Mouse (Mus musculus) splenic B cell, adult 2 months (primary cell): ENCODE measurements around the gene Osbpl3.
A peak's percentile ranks its signal among the peaks of the same experiment; 100 is the strongest.
"Not testable (repeated sequence)": the region's sequence is repeated elsewhere in the genome, so short reads cannot be mapped to it uniquely, and the experiment has no call there.

ENCODE experiments used
- DNase-seq: peaks from one replicate; pipeline ENCODE4 v3.0.0-alpha.2; 2011; ENCODE audit warnings: low read depth, low spot score
- H3K27me3 ChIP-seq: 2 replicates; pipeline ENCODE4 v1.6.1; 2012; ENCODE audit warnings: mild to moderate bottlenecking, low read length, moderate library complexity, mixed read lengths; ENCODE audit not compliant: control insufficient read depth, poor library complexity, insufficient read depth, severe bottlenecking
- H3K36me3 ChIP-seq: 2 replicates; pipeline ENCODE4 v1.6.1; 2012; ENCODE audit warnings: mild to moderate bottlenecking, low read length, moderate library complexity, mixed read lengths; ENCODE audit not compliant: control insufficient read depth, poor library complexity, insufficient read depth, severe bottlenecking

Gene Osbpl3

DNA sequence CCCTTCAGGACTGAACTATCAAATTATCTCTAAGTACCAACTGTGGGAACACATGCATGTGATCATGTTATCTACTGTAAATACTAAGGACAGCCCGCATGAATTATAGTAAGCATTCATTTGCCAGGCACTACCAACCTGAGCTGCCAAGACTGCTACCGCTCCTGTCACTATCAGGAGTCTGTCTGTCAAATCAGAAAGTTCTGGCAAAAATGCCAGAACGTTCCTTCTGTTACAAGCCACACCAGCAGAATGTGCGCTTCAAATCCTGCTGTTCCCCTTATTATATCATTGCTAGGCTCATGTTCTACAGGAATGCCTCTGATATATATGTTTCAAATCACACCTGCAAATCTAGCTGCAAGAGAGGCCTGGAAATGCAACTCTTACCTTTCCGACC, 4.6 kb upstream of the Osbpl3 start:
- Histone ChIP-seq H3K36me3 (no peaks in the 10 kb centered on the region), H3K27me3 (no peaks in the 10 kb centered on the region)
- DNase-seq: no peak

DNA sequence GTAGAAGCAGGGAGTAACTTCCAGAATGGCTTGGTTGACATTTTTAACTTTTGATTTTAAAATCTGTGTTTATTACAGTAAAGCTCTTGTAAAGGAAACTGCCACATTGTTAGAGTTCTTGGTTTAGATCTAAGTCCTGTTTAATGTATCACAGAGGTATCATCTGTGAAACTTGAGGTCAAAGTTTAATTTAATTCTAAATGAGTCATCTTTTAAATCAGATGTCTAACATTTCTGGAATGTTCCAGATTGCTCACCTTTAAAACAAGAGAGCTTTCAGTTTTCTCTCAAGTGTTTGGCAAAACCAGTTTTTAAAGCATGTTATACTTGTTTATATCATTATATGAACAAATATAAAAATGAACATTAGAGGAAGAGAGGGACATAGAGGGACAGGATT, 4.2 kb upstream of the Osbpl3 start:
- DNase-seq: no peak
- Histone ChIP-seq H3K27me3 (no peaks in the 10 kb centered on the region), H3K36me3 (no peaks in the 10 kb centered on the region)

DNA sequence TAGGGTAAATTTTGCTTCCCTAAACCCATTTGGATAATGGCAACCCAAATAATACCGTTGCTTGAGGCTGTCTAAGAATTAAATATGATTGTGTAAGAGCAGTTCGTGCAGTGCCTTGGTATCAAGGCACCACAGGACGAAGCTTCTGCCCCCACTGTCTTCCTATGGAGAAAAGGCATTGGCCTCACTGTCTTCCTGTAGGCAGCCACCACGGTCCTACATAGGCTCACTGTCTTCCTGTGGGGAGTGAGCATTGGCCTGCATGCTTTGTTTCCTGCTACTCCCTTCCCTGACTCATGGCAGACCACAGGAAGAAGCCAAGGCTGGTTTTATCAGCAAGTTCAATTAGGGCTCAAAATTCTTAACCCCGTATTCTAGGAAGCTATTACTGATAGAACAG, 3.3 kb upstream of the Osbpl3 start:
- no peaks in the 10 kb centered on the region for H3K36me3 ChIP-seq
- DNase-seq: no peak
- no peaks in the 10 kb centered on the region for H3K27me3 ChIP-seq

DNA sequence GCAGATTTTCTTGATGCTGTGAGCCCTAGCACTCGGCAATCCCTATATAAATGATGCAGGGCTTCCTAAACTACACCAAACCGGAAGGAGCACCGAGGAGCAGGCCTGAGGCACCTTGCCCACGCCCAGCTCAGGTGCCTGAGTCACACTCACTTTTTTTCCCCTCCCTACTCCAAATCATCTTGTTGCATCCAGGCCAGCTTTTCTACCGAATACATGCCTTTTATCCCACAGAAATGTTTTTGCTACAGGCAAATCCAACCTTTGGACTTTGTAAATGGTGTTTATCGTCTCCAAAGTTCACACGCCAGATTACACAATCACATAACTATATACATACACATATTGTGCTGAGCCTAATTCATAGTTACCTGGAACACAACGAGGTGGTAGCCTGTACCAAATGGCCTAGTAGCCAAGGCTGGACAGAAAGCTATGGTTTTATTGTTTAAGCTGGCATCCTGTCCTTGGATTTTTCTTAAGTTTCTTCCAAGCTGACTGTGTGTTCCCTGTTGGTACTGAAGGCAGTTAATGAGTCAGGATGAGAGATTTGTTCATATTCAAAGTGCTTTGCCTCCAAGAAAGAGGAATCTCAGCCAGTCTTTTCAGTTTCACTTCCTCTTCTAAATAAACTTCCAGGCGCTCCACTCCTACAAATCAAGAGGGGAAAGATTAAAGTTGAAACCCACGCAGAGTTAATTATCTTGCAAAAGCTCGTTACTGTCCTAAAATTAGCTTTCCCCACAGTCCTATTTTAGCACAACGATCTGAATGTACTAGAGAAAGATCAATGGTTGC, 1.7 kb upstream of the Osbpl3 start:
- DNase-seq: no peak
- Histone ChIP-seq H3K36me3 (no peaks in the 10 kb centered on the region), H3K27me3 (no peaks in the 10 kb centered on the region)

DNA sequence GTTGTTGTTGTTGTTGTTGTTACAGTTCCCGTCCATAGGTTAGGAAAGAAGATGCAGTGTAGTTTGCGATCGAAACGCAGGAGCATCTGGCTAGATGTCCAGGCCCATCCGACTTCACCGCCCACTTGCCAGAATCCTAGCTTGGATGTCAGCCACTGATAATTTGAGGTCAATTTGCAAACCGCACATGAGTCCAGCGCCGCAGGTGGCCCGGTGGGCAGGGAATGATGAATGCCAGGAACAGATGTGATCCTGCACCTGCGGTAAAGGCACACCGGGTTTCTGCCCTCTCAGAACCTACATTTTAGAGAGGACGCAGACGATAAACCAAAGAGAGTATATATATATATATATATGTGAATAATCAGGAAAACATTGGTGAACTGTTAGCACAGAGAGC, 705 bp upstream of the Osbpl3 start:
- DNase-seq: no peak
- H3K36me3 ChIP-seq: no peaks in the 10 kb centered on the region
- H3K27me3 ChIP-seq: no peaks in the 10 kb centered on the region

DNA sequence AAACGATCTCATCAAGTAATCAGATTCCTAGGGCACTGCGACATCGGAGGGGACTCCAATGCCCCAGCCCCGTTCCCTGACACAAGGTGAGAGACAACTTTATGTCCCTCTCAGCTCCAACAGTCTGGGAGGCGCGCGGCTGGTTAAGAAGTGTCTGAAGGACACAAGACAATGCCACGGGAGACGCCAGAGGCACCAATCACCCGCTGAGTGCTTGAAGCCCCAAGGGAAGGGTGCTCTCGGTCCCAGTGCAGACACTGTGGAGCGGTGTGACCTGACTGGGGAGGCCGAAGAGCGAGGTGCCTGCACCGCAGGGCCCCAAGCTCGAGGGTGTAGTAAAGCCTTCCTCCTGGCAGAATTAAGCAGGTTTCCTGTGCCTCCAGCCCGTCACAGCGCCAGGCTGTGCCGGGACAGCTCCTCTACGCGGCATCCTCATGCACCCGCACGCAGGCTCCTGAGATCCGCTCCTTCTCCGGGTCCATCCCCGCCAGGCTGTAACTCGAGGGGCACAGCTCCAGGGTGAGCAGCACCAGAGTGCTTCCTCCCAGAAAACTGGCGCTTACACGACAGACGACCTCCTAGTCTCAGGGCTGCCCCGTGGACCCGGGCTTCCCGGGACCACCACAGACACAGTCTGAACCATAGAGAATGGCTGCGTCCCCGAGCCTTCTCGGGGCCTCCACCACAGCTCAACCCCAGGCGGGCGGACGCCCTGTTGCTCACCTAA, 736 bp downstream of the Osbpl3 start:
- Histone ChIP-seq H3K36me3 (no peaks in the 10 kb centered on the region), H3K27me3 (no peaks in the 10 kb centered on the region)
- DNase-seq: peak; percentile 8

DNA sequence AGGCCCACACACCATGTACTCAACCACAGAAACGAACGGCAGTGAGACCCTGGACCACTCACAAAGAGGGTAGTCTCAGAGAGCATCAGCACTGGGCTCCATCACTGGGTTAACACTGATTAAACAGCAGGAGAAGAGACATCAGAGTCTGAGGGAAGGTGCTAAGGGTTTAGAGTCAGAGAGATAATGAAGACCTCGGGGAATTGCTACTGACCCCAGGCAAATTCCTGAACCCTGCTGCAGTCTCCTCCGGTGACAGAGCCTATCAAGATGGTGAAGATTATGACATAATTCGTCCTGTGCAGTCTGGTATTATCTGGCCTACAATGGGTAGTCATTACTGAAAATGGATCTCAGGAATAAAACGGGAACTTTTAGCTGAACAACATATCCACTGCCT, 2.4 kb downstream of the Osbpl3 start:
- Histone ChIP-seq H3K36me3 (no peaks in the 10 kb centered on the region), H3K27me3 (no peaks in the 10 kb centered on the region)
- DNase-seq: no peak

DNA sequence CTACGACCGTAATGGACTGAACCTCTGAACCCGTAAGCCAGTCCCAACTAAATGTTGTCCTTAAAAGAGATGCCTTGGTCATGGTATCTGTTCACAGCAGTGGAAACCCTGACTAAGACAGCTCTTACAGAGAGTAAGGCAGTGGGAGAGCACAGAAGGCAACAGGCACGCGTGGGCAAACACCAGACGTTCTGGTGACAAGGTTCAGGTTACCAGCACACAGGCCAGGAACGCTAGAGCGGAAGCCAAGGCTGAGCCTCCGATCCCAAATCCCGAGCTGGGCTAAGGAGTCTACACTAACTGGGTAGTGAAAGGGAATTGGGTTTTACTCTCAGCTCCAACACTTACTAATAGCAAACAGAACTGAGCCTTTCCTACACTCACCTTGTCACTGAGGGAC, 3.8 kb downstream of the Osbpl3 start:
- H3K36me3 ChIP-seq: no peaks in the 10 kb centered on the region
- no peak for DNase-seq
- H3K27me3 ChIP-seq: no peaks in the 10 kb centered on the region

DNA sequence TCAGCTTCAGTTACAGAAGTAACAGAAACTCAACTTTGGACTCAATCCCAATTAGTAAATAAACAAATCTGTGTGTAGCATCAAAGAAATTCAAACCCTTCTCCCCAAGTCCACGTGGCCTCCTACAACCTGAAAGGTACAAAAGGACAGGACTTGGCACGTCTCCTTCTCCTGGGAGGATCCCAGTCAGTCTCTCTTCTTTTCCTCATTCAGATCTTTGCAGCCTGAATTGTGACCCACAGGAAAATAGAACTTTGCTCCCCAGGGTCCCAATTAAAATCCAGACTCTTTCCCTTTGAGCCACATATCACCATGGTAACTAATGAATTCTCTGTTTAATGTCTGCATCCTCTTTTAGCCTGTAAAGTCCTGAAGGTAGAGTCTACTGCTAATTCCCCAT, 10.4 kb downstream of the Osbpl3 start:
- no peak for DNase-seq
- no peaks in the 10 kb centered on the region for H3K27me3 ChIP-seq
- H3K36me3 ChIP-seq: no peaks in the 10 kb centered on the region

DNA sequence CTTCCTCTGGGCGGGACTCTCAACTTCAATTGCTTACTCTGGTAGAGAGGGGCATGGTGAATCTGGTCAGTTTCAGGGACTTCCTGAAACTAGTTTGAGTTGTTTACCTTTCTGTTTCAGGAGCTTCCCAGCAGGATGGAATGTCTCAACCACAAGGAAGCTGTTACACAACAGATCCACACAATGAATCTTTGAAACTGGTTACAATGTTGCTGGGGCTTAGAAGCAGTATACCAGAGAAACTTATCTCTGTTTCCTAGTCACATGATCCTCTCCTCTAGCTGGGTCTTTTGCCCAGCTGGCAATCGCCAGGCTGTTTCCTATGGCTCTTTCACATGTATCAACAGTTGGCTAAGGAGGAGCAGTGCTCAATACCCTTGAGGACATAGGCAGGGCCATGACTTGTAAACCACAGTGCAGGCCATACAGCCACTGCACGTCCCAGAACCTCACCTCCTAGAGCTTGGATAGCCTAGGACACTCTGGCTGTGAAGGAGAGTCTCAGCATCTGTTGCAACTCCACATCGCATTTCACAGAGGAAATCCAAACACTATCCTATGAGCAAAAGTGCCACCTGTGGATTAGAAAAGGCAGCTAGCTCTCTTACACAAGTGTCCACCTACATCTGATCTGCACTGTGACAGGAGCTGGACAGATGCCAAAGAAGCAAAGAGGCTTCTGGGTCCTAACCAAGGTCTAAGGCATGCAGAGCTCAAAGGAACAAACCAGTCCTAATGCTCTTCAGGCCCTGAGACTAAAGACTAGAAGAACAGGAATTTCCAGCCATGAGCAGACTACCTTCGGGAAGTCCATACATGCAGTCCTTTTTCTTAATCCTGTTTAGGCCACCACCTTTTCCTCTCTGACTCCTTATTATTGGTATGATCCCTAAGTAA, 14.8 kb downstream of the Osbpl3 start:
- no peaks in the 10 kb centered on the region for H3K27me3 ChIP-seq
- H3K36me3 ChIP-seq: no peaks in the 10 kb centered on the region
- no peak for DNase-seq

DNA sequence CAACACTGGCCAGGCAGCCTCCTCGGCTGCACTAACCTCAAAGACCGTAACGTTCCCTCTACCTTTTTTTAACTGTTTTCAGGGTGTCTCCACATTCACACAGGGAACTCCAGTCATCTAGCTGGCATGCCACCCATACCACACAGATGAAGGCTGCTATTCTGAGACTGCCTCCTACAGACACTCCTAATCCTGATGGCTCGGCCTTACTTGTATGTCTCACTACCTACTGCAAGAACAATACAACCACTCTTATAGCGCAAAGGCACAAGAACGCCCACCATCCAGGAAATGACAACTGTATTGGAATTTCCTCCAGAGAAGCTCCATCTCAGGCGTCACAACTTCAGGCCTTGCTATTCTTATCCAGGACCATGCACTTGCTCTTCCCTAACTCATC, 15.8 kb downstream of the Osbpl3 start:
- Histone ChIP-seq H3K27me3 (no peaks in the 10 kb centered on the region), H3K36me3 (no peaks in the 10 kb centered on the region)
- DNase-seq: no peak

DNA sequence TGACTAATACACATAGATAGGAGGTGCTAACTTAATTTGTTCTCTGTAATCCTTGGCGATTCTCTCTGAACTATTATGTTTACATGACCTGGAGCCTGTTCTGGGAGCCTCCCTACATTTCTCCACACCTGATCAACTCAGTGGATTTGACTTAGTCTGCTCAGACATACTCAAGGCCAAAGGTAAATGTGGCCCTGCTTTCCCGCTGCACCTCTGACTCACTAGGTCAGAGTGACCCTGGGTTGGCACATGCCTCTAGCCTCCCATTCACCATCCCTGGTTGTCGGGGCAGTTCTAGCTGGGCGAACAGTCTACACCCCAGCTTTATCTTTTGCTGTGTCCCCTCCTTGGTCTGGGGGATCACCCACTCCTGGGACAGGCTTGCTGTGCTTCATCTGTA, 17.1 kb downstream of the Osbpl3 start:
- H3K36me3 ChIP-seq, H3K27me3 ChIP-seq, DNase-seq: not testable (repeated sequence)

DNA sequence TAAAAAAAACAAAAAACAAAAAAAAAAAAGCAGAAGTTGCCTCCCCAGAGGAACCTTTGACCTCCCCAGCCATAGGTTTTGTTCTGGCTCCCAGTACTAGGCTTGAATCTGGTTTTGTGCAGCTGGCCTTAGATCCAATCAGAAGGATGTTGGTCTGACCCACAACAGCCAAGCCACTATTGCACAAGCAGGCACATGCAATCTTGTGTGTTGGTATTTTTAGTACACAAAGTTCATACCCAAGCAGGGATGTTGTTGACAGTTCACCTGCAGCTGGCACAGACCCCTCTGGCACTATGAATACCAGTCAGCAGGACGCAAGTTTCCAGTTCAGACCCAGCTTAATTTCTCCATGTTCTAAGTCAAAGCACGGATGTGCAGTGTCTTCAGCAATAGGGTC, 18.2 kb downstream of the Osbpl3 start:
- Histone ChIP-seq H3K27me3 (no peaks in the 10 kb centered on the region), H3K36me3 (no peaks in the 10 kb centered on the region)
- DNase-seq: no peak

DNA sequence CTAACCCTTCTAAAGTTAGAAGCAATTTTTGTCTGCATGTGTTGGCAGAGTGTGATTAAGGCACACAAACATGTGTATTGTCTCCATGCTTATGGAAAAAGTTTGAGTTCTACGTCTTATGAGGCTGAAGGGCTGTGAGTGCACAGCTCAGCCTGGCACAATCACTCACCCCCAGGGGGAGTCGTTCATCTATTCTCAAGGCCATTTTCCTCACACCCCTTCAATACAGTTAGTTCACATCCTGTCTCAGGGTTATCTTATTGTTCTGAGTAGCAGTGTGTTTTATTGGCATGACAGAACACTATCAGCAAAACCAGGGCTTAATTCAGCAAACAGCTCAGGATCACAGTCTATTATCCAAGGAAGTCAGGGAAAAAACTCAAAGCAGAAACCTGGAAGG, 19.3 kb downstream of the Osbpl3 start:
- no peak for DNase-seq
- H3K36me3 ChIP-seq: no peaks in the 10 kb centered on the region
- H3K27me3 ChIP-seq: no peaks in the 10 kb centered on the region

DNA sequence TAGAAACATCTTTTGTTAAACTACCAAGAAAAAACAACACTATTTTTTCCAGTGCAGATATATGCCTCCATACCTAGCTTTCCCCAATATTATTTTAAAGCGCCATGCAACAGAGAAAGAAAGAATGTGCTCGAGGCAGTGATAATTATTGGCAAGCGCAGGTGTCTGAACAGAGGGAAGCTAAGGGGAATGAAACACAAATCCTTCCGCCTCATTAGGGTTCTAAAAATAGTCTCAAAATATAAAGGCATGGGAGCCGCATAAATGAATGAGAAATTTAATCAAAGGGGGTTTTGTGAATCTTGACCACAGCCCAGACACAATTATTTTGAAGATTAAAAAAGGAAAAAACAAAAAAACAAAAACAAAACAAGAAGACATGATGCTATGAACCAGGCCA, 23.5 kb downstream of the Osbpl3 start:
- H3K27me3 ChIP-seq: no peaks in the 10 kb centered on the region
- DNase-seq: no peak

More for the DNA sequence above, 23.5 kb downstream of the Osbpl3 start:
- no peaks in the 10 kb centered on the region for H3K36me3 ChIP-seq
